Mouse (Mus musculus) myocyte (in vitro differentiated cells): Measurements from ENCODE around the gene Casz1.

Source experiments
- CEBPB ChIP-seq: IDR thresholded peaks from 2 replicates; pipeline ENCODE4 v1.6.1; 2011; ENCODE audit warnings: mild to moderate bottlenecking, moderate library complexity; ENCODE audit not compliant: poor library complexity, insufficient read depth, severe bottlenecking
- MYOD1 ChIP-seq, 3 experiments: IDR thresholded peaks; one replicate each; pipeline ENCODE4 v1.6.1; 2011; ENCODE audit warnings: control low read depth in 2 of 3, low read depth in 2 of 3, mild to moderate bottlenecking in 2 of 3, moderate library complexity in 1 of 3; ENCODE audit not compliant: insufficient read length in 2 of 3, control insufficient read depth in 1 of 3
- POLR2A ChIP-seq: IDR thresholded peaks from one replicate; pipeline ENCODE4 v1.6.1; 2011; ENCODE audit warnings: low read depth, mild to moderate bottlenecking, control low read depth, moderate library complexity; ENCODE audit not compliant: insufficient read length
- POLR2AphosphoS2 ChIP-seq: IDR thresholded peaks from one replicate; pipeline ENCODE4 v1.6.1; 2011; ENCODE audit warnings: low read depth, control low read depth; ENCODE audit not compliant: insufficient read length

DNA sequence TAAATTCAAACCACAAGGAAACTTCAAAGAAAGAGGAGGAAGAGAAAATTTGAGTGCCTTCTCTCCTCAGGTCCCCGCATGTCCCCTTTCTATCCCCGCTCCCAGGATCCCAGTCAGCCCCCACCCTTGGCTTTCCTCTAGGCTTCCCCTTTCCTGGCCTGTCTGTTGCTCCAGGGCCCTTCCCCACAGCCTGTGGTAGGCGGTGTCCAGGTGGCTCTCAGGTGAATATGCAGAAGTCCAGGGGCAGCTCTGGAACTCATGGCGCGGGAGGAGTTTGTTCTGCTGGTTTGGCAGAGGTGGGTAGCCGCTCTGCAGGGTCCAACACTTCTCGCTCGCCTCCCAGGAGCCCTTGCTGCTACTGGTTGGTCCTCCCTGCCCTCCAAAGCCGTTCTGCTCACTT lies 68.1 kb downstream of the Casz1 start:
- TF ChIP-seq POLR2A (no peak), CEBPB (no peak), POLR2AphosphoS2 (no peak), MYOD1 (IDR thresholded peaks at IDR 0.05; ENCODE audit: control insufficient read depth in 1 of 3, insufficient read length in 2 of 3, low read depth in 2 of 3) (no peak)
